Mouse (Mus musculus) kidney, postnatal 0 days (tissue): ENCODE data around the gene Tnpo3. TPM values are rescaled to one million over a fixed set of nuclear protein-coding genes. Genes with fewer than 3 reads are reported as not detected.
A peak's percentile ranks its signal among the peaks of the same experiment; 100 is the strongest.
"Not testable (repeated sequence)": the region's sequence is repeated elsewhere in the genome, so short reads cannot be mapped to it uniquely, and the experiment has no call there.

Experiments
- ATAC-seq: fragments of 200-750 bp; cut with Nextera tagmentation; replicated peaks from 2 replicates; pipeline ENCODE4 v1.8.0; 2017; ENCODE audit warnings: low read depth, moderate number of reproducible peaks, moderate TSS enrichment, moderate library complexity; ENCODE audit not compliant: low FRiP score
- DNase-seq: peaks from one replicate; pipeline ENCODE4 v3.0.0-alpha.2; 2016; ENCODE audit warnings: low spot score
- H3K27ac ChIP-seq: fragments of 300-500 bp; sonication (generic); 2 replicates; pipeline ENCODE4 v1.5.1; 2014; ENCODE audit warnings: mild to moderate bottlenecking
- H3K27me3 ChIP-seq: fragments of 300-500 bp; sonication (generic); 2 replicates; pipeline ENCODE4 v1.6.1; 2014; ENCODE audit warnings: low read length, mixed read lengths; ENCODE audit not compliant: insufficient read depth
- H3K36me3 ChIP-seq: fragments of 300-500 bp; sonication (generic); 2 replicates; pipeline ENCODE4 v1.6.1; 2014; ENCODE audit warnings: low read length, mixed read lengths; ENCODE audit not compliant: insufficient read depth
- H3K4me1 ChIP-seq: fragments of 300-500 bp; sonication (generic); replicated peaks from 2 replicates; pipeline ENCODE4 v1.6.1; 2014; ENCODE audit warnings: antibody characterized with exemption, low read length, mixed read lengths; ENCODE audit not compliant: insufficient read depth
- H3K4me2 ChIP-seq: fragments of 300-500 bp; sonication (generic); 2 replicates; pipeline ENCODE4 v1.6.1; 2014; ENCODE audit warnings: mild to moderate bottlenecking, low read length, moderate library complexity, mixed read lengths
- H3K4me3 ChIP-seq: fragments of 300-500 bp; sonication (generic); replicated peaks from 2 replicates; pipeline ENCODE4 v1.5.1; 2014; ENCODE audit warnings: low read depth, low read length
- H3K9ac ChIP-seq: fragments of 300-500 bp; sonication (generic); 2 replicates; pipeline ENCODE4 v1.6.1; 2014; ENCODE audit warnings: low read depth, low read length
- H3K9me3 ChIP-seq: fragments of 300-500 bp; sonication (generic); replicated peaks from 2 replicates; pipeline ENCODE4 v1.6.1; 2016; ENCODE audit warnings: low read length, inconsistent platforms, mixed read lengths
- CTCF ChIP-seq: IDR thresholded peaks from 2 replicates; pipeline ENCODE4 v1.5.1; 2016; ENCODE audit warnings: antibody characterized with exemption, low read depth, mild to moderate bottlenecking, moderate library complexity
- WGBS: fragments of 180-500 bp; shearing (Covaris S2); extraction: QIAGEN DNeasy Blood & Tissue Kit; methylation state at CpG from one replicate; pipeline ENCODE4 v1.1.7; 2014; 5-methylcytosine and 5-hydroxymethylcytosine counted together
- polyA plus RNA-seq: library from polyadenylated mRNA; unstranded; fragments of >200 nt; fragmentation: Nextera tagmentation; extraction: Ambion mirVana; gene quantifications from 2 replicates; pipeline ENCODE4 v1.2.1, GENCODE M21; 2015

The Tnpo3 gene
- polyA plus RNA-seq, 1 experiment from 2014 or later = 56.0 TPM

GRCm38 (mm10) chr6:29580770-29581169 lies 28.9 kb downstream of the Tnpo3 start:
- H3K4me3 ChIP-seq = no peak overlapping the region
- H3K4me2 ChIP-seq = no peak overlapping the region
- ATAC-seq = no peak
- 95% methylated on average over 1 of the region's 1 CpGs for WGBS
- peaks cover 37% of the 10 kb centered on the region for H3K36me3 ChIP-seq
- no peak overlapping the region for H3K9ac ChIP-seq
- no peak for TF ChIP-seq CTCF
- no peaks in the 10 kb centered on the region for H3K27me3 ChIP-seq
- H3K4me1 ChIP-seq = no peaks in the 10 kb centered on the region
- H3K27ac ChIP-seq = no peak overlapping the region
- no peak for DNase-seq
- H3K9me3 ChIP-seq = no peaks in the 10 kb centered on the region

GRCm38 (mm10) chr6:29576388-29576787 lies 33.3 kb downstream of the Tnpo3 start:
- TF ChIP-seq CTCF = peak; percentile 29; the same call in 1 of the 2 replicates
- H3K9ac ChIP-seq, H3K27ac ChIP-seq, DNase-seq, H3K4me3 ChIP-seq, H3K9me3 ChIP-seq, H3K4me2 ChIP-seq, H3K27me3 ChIP-seq, H3K4me1 ChIP-seq, ATAC-seq: not testable (repeated sequence)
- 86% methylated on average over 3 of the region's 3 CpGs for WGBS
- H3K36me3 ChIP-seq = peaks cover 40% of the 10 kb centered on the region

GRCm38 (mm10) chr6:29557112-29557511 lies 52.6 kb downstream of the Tnpo3 start:
- Histone ChIP-seq H3K27ac (no peak overlapping the region), H3K9ac (no peak overlapping the region), H3K4me1 (no peaks in the 10 kb centered on the region), H3K36me3 (peaks cover 61% of the 10 kb centered on the region), H3K4me3 (no peak overlapping the region), H3K4me2 (no peak overlapping the region), H3K27me3 (no peaks in the 10 kb centered on the region), H3K9me3 (no peaks in the 10 kb centered on the region)
- TF ChIP-seq CTCF = no peak
- 95% methylated on average over 2 of the region's 2 CpGs for WGBS
- DNase-seq (no peak), ATAC-seq (no peak)

GRCm38 (mm10) chr6:29552526-29552925 lies 57.2 kb downstream of the Tnpo3 start:
- no peak overlapping the region for H3K27ac ChIP-seq
- H3K4me1 ChIP-seq = no peaks in the 10 kb centered on the region
- H3K36me3 ChIP-seq = peaks cover 61% of the 10 kb centered on the region
- 91% methylated on average over 2 of the region's 2 CpGs for WGBS
- H3K4me3 ChIP-seq = no peak overlapping the region
- ATAC-seq (no peak), DNase-seq (no peak)
- no peaks in the 10 kb centered on the region for H3K27me3 ChIP-seq
- no peak overlapping the region for H3K4me2 ChIP-seq
- no peak overlapping the region for H3K9ac ChIP-seq
- TF ChIP-seq CTCF = no peak
- H3K9me3 ChIP-seq = no peaks in the 10 kb centered on the region

GRCm38 (mm10) chr6:29548086-29548485 lies 61.6 kb downstream of the Tnpo3 start:
- 98% methylated on average over 1 of the region's 1 CpGs for WGBS
- Histone ChIP-seq H3K27me3 (no peaks in the 10 kb centered on the region), H3K4me3 (no peak overlapping the region), H3K4me2 (no peak overlapping the region), H3K36me3 (peaks cover 54% of the 10 kb centered on the region), H3K27ac (no peak overlapping the region), H3K9me3 (no peaks in the 10 kb centered on the region), H3K9ac (no peak overlapping the region), H3K4me1 (no peaks in the 10 kb centered on the region)
- DNase-seq = no peak
- TF ChIP-seq CTCF = no peak
- no peak for ATAC-seq

GRCm38 (mm10) chr6:29547582-29547981 lies 62.1 kb downstream of the Tnpo3 start:
- no peak overlapping the region for H3K27ac ChIP-seq
- DNase-seq (no peak), ATAC-seq (no peak)
- H3K9me3 ChIP-seq = no peaks in the 10 kb centered on the region
- no peak overlapping the region for H3K4me2 ChIP-seq
- no peaks in the 10 kb centered on the region for H3K27me3 ChIP-seq
- no peak overlapping the region for H3K4me3 ChIP-seq
- TF ChIP-seq CTCF = no peak
- no peak overlapping the region for H3K9ac ChIP-seq
- H3K4me1 ChIP-seq = no peaks in the 10 kb centered on the region
- peaks cover 59% of the 10 kb centered on the region for H3K36me3 ChIP-seq

GRCm38 (mm10) chr6:29545611-29546010 lies 64.1 kb downstream of the Tnpo3 start:
- H3K9me3 ChIP-seq = no peaks in the 10 kb centered on the region
- H3K4me3 ChIP-seq = no peak overlapping the region
- H3K9ac ChIP-seq = no peak overlapping the region
- no peak overlapping the region for H3K27ac ChIP-seq
- no peaks in the 10 kb centered on the region for H3K27me3 ChIP-seq
- no peak overlapping the region for H3K4me2 ChIP-seq
- DNase-seq = no peak
- ATAC-seq = no peak
- TF ChIP-seq CTCF = no peak
- peaks cover 59% of the 10 kb centered on the region for H3K36me3 ChIP-seq
- no peaks in the 10 kb centered on the region for H3K4me1 ChIP-seq
- WGBS = 97% methylated on average over 2 of the region's 2 CpGs
